Mouse (Mus musculus) embryo, embryonic 10.5 days (tissue): ENCODE results near the gene Adrb1.

Experiments
- DNase-seq: peaks from one replicate; pipeline ENCODE4 v3.0.0-alpha.2; 2015; ENCODE audit warnings: low spot score

Adrb1 gene

GRCm38 (mm10) chr19:56721387-56722211 lies at the start of gene Adrb1:
Adrb1 (plus strand) TSS chr19:56722199.
- peak; percentile 61 for DNase-seq

GRCm38 (mm10) chr19:56675690-56676089 lies 46.3 kb upstream of the Adrb1 start:
- DNase-seq: no peak

- no peak for DNase-seq
Observed at GRCm38 (mm10) chr19:56676506-56676905, 45.5 kb upstream of the Adrb1 start.

GRCm38 (mm10) chr19:56677611-56678010 lies 44.4 kb upstream of the Adrb1 start:
- no peak for DNase-seq

GRCm38 (mm10) chr19:56678516-56678915 lies 43.5 kb upstream of the Adrb1 start:
- DNase-seq: no peak

GRCm38 (mm10) chr19:56679213-56679965 lies 42.6 kb upstream of the Adrb1 start:
- DNase-seq: no peak

GRCm38 (mm10) chr19:56679992-56680391 lies 42.0 kb upstream of the Adrb1 start:
- DNase-seq: no peak

GRCm38 (mm10) chr19:56682297-56682696 lies 39.7 kb upstream of the Adrb1 start:
- no peak for DNase-seq

- DNase-seq: no peak
Observed at GRCm38 (mm10) chr19:56682843-56683242, 39.2 kb upstream of the Adrb1 start.

- no peak for DNase-seq
Observed at GRCm38 (mm10) chr19:56685515-56685914, 36.5 kb upstream of the Adrb1 start.

- no peak for DNase-seq
Observed at GRCm38 (mm10) chr19:56686218-56686617, 35.8 kb upstream of the Adrb1 start.

- no peak for DNase-seq
Observed at GRCm38 (mm10) chr19:56687026-56687635, 34.9 kb upstream of the Adrb1 start.

GRCm38 (mm10) chr19:56687676-56688075 lies 34.3 kb upstream of the Adrb1 start:
- DNase-seq: no peak

GRCm38 (mm10) chr19:56688661-56689335 lies 33.2 kb upstream of the Adrb1 start:
- no peak for DNase-seq

- DNase-seq: no peak
Observed at GRCm38 (mm10) chr19:56689493-56689892, 32.5 kb upstream of the Adrb1 start.

- DNase-seq: no peak
Observed at GRCm38 (mm10) chr19:56691103-56691502, 30.9 kb upstream of the Adrb1 start.

- peak; percentile 61 for DNase-seq
Observed at GRCm38 (mm10) chr19:56692451-56692850, 29.5 kb upstream of the Adrb1 start.

GRCm38 (mm10) chr19:56697370-56698144 lies 24.4 kb upstream of the Adrb1 start:
- DNase-seq: no peak

GRCm38 (mm10) chr19:56700848-56701247 lies 21.2 kb upstream of the Adrb1 start:
- DNase-seq: no peak

GRCm38 (mm10) chr19:56701404-56702033 lies 20.5 kb upstream of the Adrb1 start:
- DNase-seq: no peak

- DNase-seq: no peak
Observed at GRCm38 (mm10) chr19:56702039-56702438, 20.0 kb upstream of the Adrb1 start.
